Mouse (Mus musculus) layer of hippocampus, postnatal 36 days (tissue): Measurements from ENCODE around the gene Tkt. TPM values are rescaled to one million over a fixed set of nuclear protein-coding genes. Genes with fewer than 3 reads are reported as not detected.

Experiments used
- DNase-seq, 2 experiments: peaks; one replicate each; pipeline ENCODE4 v3.0.0; 2022
- total RNA-seq, 2 experiments: library from RNA; stranded (reverse); gene quantifications; 2 replicates each; pipeline ENCODE4 v1.2.3; 2021

The Tkt gene
- total RNA-seq, 2 experiments from 2014 or later, result 147 to 168 TPM

DNA sequence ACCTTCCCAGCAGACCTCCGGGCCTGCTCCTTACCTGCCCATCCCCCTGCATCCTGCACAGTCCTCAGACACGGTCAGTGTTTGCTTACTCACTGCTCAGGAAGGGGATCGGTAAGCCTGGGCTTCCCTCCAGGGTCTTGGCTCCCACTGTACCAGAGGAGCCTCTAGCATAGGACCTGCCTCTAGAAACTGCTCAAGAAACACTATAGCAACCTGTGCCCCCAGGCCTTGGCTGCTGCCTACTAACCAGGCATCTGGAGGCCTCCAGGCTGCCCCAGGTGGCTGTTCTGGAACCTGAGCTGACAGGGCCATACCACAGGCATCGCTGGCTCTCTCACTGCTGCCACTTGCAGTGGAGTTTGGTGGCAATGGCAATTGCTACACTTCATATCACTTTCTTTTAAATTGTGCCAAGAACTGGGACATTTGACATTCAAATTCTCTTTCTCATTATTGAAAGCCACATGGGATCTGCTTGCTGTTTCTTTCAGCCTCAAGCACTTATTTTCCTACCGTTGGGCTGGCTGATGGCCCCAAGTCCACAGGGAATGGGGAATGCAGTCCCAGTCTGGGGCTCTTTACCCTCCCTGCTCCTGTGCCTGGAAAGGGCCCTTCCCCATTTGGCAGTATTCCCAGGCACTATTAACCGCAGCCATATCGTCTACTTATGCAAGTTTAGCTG lies 38.8 kb downstream of the Tkt start:
- DNase-seq, result no peak

DNA sequence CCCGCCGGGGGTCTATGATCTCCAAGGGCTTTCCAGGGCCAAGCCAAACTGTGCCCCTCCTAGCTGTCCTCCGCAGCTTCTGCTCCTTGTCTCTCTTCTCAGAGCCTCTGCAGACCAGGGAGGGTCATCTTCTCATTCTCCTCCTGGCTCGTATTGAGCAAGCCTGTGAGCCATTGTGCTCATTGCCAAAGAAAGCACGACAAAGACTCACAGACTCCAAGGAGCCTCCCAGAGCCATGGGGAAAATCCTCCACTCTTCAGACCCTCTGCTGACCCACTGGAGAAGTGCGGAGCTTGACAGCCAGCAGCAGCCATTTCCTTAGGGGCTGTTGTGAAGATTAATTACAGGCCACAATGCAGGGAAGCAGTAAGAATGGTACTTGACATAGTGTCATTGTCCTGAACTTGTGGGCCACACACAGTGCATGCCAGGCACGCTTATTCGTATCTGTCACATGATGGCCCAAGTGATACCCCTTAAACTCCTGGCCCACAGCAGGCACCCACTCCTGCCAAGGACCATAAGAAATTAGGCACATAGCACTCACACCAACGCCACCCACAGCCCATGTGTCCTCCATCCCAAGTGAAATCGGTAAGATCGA lies 42.0 kb downstream of the Tkt start:
- no peak for DNase-seq

DNA sequence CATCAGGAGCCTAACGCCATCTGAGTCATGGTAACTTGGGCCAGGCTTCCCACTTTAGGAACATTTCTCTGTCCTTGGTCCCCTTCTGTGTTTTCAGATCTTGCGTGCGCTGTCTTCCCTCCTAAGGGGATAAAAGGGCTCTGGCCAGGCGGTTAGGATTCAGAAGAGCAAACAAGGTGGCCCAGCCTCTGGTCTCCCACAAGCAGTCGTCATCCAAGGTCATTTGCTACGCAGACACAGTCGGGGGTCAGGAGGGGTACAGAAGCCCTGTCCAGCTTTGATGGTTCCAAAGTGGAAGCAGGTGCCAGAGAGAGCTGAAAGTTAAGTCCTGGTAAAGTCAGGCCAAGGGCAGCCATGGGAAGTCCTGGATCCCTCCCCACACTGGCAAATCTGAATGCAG lies 42.8 kb downstream of the Tkt start:
- no peak for DNase-seq

DNA sequence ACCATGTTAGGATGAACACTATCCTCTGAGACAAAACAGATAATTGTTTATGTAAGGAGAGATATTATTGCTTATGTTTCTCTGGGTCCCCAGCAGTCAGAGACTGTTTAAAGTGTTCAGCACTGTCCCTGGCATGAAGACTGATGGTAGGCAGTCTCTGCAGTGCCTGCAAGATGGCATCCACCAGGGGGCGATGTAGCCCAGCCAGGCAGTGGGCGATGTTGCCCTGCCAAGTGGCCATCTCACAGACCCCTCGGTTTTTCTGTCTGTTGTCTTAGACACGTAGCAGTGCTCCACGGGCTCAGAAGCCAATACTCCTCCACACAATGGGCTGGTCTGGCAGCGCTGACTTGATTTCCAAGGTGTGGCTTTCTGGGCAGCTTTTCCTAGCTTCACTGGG lies 43.3 kb downstream of the Tkt start:
- DNase-seq, result peak; percentile 57 to 70

DNA sequence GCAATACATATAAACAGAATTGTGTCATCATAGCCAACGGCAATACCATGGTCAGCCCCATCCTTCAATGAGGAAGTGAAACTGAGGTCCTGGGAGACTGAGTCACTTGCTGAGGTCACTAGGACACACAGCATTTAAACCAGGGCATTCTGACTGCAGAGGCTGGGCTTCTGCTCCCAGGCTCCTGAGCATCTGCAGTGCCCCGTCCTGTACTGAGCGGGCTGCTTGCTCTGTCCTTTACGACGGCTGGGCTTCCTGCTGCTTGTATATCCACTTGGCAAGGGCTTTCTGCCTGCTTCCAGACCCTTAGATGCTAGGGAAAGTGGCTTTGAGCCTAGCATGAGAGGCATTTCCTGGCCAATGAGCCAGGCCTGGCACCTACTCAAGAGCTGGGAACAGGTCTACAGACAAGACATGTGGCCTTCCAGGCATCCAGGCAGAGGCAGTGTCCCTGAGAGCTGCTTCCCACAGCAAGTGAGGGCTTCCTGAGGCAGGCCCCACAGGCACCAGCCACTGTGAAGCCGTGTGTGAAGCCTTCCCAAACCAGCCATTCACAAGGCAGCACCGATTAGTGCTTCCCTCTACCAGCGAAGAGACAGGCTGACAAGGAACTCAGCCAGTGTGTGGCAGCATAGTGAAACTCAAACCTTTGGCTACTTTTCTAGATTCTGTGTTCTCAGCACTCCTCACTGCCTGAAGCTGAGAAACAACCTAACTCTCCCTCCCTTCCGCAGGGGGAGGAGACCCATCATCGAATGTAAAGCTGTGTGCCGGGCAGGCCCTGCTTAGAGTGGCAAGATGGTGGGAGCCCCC lies 45.3 kb downstream of the Tkt start:
- no peak for DNase-seq

DNA sequence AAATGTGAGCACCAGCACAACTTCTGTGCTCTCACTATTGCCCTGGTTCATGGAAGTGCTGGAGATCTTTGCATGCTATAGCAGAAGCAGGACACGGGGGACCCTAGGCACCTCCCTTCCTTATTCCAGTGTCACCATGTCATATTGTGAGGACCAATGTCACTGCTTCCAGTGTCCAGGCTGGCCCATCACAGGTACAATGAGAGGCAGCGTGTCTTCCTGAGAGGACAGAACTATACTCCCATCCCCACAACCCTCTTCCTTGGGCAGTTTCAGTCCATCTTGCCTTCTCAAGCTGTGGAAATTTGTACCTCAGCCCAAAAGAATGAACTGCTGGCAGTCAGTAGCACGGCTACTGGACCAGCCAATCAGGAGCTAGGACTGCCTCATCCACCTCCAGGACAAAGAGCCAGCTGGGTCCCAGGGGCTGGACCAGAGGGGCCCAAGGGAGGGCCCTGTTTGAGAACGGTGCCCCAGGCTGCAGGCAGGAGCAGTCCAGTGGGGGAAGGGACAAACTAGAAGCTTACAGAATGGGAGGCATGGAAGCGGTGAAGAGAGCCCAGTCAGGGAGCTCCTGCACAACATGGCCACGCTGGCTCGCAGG lies 46.0 kb downstream of the Tkt start:
- DNase-seq, result peak in 1 of 2 experiments; percentile 54

DNA sequence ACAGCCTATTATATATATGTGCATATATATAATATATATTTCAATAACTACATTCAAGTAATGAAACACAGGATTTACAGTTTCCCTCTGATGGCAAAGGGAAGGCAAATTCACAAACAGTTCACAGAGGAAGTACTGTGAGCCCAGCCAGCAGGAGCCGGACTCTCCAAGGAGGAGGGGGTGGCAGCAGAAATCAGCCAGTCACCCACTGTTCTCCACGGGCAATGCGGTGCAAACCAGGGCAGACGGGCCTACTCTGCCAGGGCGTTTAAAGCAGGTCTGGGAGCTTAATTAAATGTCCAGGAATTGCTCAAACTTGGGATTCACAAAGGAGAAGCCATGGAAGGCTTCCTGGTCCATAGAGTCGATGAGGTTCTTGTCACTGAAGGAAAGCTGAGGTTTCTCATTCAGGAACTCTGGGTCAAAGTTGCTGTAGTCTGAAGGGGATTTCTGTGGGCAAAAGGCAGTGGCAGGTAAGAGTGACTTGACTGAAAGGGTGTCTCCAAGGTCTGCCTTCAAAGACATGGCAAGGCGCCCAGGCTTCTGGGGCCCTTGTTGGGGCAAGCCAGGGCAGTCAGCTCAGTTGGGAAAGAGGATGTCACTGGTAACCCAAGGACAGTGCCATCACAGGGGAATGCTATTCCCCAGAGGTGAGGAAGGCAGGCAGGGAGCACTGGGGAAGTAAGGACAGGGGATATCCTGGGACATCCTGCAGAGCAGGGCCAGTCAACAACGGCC lies 47.6 kb downstream of the Tkt start:
- DNase-seq, result no peak

DNA sequence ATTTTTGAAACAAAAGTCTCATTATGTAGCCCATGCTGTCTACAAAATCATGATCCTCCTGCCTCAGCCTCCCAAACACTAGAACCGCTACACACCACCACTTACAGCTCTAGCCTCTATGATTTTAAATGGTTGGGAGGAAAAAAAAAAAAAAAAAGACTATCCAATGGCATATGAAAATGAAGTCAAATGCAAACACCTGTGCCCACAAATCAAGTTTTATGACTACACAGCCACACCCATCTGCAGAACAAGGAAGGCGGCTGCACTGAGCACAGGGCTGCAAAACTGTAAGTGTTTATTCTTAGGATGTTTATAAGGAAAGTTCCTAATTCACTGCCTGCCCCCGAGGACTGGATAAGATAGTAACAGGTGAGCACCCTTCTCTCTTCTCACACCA lies 48.2 kb downstream of the Tkt start:
- DNase-seq, result no peak

DNA sequence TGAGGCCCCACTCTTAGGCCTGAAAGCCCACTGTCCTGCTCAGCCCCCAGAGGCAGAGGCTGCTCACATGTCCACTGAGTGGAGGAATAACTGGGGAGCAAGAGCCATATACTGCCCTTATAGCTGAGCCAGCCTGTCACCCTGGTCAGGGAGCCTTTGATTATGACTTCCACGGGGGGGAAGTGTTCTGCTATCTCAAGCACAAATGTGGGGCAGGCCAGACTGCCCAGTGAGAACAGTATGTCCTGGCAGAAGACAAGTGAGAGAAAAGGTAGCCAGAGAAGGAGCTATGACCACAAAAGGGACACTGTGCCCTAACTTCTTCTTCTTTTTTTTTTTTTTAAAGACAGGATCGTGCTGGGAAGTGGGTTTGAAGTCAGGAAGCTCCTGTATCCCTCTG lies 49.0 kb downstream of the Tkt start:
- DNase-seq, result no peak

DNA sequence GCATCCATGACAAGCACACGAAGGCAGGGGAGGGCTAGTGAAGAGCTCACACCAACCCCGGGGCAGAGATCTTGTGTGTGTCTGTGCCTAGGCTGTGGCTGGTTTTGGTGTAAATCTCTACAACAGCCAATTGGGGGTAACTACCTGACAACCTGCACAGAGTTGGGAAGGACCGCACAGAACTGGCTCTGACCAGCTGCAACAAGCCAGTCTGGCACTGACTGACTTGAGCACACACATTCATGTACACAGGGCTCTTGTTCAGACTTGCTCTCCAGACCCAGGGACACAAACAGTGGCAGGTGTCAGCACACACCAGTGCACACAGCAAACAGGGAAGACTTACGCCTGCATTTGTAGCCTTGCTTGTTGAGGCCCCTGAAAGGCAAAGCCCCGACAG lies 58.7 kb downstream of the Tkt start:
- DNase-seq, result no peak

DNA sequence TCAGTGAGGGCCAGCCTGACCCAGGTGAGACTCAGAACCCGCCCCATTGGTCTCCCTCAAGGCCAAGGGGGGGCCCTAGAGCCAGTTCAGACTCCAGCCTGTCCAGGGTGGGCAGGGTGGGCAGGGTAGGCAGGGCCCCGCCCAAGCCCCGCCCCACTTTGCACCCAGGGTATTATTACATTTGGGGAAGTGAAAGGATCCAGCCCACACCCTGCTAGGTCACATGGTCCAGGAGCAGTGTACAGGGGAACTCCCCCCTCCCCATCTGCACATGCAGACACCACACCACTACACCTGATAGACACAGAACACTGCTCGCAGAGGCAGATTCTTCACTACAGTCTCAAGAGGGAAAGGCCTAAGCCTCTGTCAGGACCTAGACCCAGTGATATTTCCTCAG lies 59.5 kb downstream of the Tkt start:
- no peak for DNase-seq

DNA sequence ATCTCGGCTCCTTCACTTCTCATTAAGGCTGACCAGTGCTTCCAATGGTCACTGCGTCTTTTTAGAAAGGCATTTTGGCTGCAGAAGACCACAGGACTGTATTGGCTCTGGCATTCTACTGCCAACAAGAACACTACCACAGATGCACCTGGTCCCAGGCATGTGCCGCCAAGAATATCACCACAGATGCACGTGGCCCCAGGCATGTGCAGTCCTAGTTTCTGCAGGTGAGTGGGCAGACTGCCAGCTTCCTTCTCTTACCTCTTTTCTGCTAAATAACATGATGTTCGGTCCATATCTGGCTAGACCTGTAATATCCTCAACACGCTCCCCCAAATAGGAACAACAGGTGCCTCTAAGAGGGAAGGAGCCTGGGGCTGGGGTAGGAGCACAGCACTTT lies 60.0 kb downstream of the Tkt start:
- DNase-seq, result no peak

DNA sequence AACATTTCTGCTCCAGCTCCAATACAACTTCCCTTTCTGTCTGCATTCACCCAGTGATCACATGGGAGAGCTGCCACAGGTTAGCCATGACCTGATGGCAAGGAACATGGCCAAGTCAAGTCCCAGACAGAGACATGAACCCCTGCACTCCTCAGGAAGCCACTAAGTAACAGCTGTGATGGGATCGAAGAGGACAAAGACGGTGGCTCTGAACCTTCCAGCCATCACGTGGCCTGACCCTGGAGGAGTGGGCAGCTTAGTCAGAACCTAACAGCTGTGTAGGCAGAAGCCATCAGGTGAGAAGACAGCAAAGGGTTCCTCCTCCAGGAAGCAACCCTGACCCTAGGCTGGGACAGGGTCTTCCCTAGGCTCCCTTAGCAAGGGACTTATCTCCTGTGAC lies 61.3 kb downstream of the Tkt start:
- DNase-seq, result no peak

DNA sequence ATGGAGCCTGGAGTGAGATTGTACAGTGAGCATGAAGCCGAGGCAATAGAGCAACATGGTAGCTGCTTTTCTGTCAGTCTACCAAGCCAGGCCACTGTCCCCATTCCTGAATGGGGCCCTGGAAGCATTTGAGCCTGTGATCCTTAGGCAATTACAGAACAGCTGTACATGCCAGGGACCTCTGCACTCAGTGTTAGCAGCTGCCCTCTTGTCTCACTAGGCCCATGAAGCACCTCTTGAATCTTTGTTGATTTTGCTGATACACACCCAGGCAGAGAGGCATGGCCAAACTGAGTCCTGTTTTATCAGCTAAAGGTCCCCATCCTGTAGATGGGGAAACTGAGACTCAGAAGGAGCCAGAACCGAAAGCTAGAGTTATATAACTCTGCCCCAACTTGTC lies 62.1 kb downstream of the Tkt start:
- DNase-seq, result no peak

DNA sequence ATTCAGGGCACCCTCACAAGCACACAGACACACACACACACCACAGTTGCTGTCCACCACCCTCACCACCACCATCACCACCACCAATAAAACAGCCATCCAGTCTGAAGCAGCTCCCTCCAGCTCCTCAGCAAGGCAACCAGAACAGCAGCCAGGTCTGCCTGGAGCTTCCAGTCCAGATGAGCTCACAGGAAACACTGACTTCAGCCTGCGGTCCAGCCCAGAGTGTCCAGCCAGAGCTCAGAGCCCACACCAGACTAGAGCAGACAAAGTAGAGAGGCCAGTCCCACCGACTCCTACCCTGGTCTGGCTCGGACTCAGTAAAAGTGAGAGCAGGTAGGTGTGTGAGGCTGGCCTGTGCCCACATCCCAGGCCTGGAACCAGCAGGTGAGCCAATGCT lies 62.8 kb downstream of the Tkt start:
- no peak for DNase-seq

DNA sequence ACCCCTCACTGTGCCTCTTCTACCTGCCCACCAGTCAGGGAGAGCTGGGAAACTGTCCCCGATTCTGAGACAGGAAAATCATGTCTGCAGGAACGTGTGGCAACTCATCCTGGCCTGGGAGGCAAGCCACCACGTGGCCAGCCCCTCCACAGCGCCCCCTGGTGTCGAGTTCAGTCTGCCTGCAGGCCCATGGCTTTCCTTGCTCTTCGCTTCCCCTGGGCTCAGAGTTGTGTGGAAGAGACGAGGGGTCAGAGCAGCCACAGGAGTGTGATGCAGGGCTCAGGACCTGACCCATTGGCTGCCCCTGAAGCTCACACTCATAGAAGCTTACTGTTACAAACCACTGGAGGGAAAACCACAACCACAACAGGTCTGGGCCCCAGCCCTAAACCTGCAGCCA lies 64.4 kb downstream of the Tkt start:
- peak; percentile 59 to 71 for DNase-seq

DNA sequence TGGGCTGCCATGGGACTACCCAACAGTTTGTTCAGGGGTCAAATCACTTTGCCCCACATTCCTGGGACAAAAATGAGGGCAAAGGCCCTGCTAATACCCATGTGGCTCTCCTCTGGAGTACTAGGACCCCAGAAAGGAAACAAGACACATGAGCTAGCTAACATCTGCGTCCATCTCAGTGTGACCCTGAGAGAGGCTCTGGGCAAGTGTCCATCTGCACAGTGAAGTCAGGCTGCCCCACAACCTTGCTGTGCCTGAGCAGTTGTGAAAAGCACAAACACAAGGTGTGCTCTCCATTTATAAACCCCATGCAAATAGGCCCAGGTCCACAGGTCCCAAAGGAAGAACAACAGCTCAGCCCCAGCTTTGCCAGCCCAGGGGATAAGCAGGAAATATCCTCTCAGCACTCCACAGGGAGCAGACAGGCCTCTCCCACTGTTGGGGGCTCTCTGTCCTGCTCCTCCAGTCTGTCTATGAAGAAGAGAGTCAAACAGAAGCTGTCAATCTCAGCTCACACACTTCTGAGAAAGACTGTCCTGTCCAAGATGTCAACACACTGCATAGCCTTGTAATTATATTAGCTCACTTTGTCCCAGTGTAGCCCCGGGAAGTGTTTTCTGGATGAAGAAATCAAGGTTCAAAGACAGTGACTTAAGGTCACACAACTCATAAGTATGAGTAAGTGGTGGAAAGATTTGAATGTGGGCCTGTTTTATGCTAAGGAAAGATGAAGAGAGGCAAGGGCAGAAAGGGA lies 65.0 kb downstream of the Tkt start:
- DNase-seq, result no peak

DNA sequence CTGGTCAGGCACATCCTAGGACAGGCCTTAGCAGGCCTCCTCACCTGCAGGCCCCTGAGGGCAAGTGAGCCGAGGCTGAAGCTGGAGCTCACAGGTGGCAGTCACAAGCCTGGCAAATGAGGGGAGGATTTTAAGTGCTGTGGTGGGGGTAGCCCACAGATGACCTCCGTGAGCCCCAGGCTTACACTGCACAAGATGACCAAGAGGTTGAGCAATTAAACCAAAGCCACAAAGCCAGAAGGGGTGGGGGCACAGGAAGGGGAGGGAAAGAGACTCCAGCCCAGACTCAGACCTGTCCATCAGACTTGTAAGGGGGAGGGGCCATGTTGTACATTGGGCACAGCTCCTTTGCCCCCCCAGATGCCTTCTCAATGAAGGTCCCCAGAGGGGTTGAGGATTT lies 68.6 kb downstream of the Tkt start:
- no peak for DNase-seq

DNA sequence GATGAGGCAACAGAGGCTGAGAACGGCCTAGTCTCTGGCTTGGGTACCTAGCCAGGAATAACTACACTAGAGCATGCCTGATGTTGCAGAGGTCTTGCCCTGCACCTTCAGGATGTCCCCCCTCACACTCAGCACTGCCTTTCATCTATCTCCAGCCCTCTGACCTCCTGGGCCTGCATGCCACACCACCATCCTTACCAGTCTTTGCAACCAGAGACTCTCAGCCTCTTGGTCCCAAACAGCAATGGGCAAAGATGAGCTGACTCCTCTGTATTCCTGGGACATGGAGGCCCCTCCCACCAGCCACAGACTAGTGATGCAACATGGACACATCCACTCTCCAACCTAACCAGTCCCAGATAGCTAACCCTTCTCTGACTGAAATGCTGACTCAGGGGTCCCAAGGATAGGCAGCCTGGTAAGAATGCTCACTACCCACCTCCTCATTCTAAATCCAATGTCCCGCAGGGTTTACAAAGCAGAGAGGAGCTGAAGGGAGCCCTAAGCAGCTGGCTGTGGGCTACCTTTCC lies 70.7 kb downstream of the Tkt start:
- DNase-seq, result no peak

DNA sequence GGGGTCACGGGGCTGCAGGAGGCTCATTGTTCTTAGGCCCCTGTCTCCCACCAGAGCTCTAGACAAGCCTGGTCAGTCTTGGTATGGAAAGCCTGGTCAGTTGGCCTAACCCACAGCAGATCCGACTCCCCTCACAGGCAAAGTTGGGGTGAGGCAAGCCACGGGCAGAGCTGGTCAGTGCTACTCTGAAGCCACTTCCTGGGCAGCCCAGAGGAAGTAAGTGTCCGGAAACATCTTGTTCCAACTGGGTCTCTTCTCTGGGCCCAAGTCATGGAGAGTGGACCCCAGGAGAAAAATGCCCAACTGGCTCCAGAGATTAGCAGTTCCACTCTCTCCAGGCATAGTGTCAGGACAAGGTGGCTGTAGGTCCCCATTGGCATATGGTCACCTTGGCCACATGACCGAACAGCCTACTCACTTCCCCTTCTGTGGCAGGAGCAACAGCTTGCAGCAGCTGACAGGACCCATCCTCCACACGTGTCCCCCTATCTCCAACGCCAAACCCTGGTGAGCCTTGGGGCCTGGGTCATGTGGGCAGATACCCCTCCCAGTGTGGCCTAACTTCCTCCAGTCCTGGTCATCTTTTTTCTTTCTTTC lies 71.9 kb downstream of the Tkt start:
- DNase-seq, result no peak

DNA sequence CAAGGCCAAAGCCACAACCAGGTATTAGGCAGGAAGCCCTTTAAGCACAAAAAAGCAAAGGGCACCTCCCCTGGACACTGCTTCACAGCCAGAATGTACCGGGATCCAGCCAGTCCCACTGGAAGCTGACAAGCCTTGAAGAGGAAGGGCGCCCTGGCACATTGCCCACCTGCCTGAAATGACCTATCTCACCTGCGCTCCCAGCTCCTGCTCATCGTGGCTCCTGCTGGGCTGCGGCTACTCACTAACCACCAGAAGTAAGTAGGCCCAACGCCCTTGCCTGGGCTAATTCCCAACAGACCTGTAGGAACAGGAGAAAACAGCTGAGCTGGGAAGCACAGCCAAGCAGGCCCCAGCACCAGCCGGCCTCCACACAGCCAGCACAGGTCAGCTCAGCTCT lies 74.0 kb downstream of the Tkt start:
- no peak for DNase-seq
